Mouse (Mus musculus): Measurements from ENCODE around the gene Wwox.

Gene Wwox

DNA sequence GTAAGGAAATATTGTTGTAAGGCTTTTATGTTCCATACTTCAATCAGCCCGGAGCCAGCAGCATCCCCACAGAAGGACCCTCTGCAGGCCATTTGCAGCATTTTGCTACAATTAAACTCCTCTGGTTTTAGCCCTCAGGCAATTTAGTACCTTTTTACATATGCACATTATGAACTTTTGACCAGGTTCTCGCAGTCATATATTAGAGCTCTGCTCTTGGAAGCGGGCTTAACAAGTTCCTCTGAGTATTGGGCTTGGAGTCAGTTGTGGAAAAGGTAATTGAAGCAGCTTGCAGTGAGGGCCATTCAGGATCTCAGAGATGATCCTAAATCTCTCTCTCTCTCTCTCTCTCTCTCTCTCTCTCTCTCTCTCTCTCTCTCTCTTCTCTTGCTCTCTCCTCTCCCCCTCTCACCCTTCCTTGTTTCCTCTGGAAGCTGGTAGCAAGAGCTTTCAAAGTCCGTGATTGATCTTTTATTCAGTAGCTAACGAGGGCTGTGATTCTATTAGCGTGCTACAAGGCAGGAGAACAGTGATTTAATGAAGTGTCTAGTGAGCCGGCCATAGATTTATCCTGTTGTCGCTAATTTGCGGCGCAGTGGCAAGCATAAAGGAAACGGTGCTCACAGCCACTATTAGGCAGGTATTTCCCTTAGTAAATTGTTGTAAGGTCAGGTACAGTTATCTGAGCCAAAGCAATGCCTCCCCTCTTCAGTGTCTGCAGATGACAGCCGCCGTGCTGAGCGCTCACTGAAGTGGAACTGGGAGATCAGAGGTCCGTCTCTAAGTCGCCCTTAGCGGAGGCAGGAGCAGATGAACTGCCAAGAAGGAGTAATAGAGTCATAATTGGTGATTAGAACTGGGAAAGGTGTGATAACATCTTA lies 292.0 kb downstream of the Wwox start:
- peak; percentile 55 for DNase-seq (ENCODE audit: low spot score)

GRCm38 (mm10) chr8:114743185-114743915 lies 303.9 kb downstream of the Wwox start:
- DNase-seq (ENCODE audit: low spot score) = peak; percentile 68

- DNase-seq (ENCODE audit: low spot score) = no peak
Measured at GRCm38 (mm10) chr8:114746373-114746772, 306.9 kb downstream of the Wwox start.

DNA sequence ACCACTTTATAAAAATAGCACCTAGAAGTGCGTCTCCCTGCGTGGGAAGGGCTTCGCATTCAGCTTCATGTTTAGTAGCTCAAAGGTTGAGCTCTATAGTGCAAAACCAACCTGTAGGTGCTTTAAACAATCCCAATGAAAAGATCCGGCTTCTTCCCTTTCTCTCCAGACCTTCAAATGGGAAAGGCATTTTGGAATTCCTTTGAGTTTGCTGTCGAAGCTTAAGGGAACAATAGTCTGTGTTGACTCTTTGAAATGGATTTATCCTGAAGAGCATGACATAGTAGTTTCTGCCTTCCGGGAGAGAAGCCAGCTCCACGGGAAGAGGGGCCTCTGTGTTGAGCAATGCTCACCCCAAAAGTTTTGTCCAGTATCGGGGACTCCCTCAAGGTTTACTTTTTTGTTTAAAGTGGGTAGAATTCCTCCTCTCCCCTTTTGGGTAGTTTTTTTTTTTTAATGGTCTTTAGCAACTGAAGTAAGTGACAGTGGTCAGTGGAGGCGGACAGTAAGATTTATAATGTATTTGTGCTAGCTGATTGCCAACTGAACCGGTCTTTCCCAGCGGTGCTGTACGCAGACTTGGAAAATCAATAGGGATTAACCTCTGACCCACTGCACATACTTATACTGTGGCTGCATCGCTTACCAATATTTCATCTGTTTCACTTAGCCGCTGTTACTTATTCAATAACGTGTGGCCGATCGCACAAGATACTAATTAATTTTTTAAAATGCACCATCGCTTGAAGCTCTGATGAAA lies 312.1 kb downstream of the Wwox start:
- peak; percentile 59 for DNase-seq (ENCODE audit: low spot score)

DNA sequence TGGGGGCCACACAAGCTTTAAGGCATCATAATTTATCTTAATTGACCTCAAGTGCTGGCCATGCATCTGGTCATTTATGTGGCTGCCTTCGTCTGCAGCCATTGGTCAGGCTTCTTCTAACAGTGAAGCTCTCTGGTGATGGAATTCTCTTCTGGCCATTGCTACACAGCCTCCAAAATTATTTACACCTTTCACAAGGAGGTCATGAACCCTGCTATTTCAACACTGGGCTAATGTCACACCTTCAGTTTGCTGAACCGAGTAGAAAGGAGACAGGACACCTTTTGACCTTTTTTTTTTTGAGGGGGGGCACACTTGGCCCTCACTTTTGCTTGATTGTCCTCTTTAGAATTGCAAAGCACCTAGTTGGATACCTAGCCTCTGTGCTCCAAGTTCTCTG lies 320.2 kb downstream of the Wwox start:
- DNase-seq (ENCODE audit: low spot score) = no peak

- no peak for DNase-seq (ENCODE audit: low spot score)
Measured at GRCm38 (mm10) chr8:114768536-114768935, 329.1 kb downstream of the Wwox start.

GRCm38 (mm10) chr8:114770856-114771776 lies 331.7 kb downstream of the Wwox start:
- peak; percentile 92 for DNase-seq (ENCODE audit: low spot score)

GRCm38 (mm10) chr8:114772276-114772849 lies 332.9 kb downstream of the Wwox start:
- DNase-seq (ENCODE audit: low spot score) = peak; percentile 47

DNA sequence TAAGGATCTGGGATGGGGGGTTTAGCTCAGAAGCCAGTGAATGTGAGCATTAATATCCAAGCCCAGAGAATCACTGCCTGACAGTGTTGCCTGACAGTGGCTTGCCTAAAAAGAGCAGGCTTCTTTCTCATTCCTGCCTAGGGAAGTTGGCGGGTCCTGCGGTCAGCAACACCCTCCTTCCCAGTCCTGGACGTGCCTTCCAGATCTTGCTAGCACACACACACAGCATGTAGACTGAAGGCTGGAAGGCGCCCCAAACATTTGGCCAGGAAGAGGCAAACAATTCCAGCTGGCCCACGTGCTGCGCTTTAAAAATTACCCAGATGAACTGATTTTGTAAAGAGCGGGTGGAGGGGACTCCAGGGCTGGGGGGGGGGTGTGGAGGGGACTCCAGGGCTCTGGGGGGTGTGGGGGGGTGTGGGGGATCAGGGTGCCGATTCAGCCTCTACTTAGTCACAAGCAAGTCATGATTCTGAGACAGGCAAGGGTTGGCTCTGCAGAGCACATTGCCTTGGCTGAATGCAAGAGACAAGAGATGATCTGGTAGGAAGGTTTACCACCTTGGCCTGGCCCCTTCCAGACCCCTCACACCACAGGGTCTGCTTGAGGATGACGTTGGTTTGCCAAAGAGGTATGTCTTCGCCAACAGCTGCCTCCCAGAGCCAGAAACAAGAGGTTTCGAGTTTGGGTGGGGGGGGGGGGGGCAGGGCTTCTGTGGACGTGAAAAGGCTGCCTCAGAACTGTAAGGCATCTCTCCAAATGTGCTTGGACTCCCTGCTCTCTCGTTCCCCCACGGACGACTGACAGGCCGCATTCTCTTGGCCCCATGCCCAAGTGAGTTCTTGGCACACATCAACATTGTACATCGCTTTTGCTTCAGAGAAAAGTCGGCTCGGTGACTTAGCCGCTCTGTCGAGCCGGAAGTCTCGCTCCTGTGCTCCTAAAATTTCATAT lies 334.3 kb downstream of the Wwox start:
- DNase-seq (ENCODE audit: low spot score) = no peak

DNA sequence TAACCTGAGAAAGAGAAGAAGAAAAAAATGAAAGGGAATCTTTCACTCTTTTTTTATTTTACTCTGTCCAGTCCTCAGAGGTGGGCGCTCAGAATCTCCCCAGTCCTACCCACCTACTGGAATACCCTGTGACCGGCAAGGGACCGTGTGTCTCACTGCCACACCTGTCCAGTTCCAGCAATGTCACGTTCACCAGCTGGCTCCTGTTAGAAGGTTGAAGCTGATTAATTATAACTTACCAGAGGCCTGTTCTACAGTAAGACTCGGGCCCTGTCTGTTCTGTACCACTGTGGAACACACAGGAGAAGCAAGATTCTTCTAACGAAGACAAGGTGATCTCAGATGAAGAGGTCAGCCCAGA lies 334.9 kb downstream of the Wwox start:
- no peak for DNase-seq (ENCODE audit: low spot score)

GRCm38 (mm10) chr8:114775543-114775942 lies 336.1 kb downstream of the Wwox start:
- DNase-seq (ENCODE audit: low spot score) = no peak

GRCm38 (mm10) chr8:114776696-114777095 lies 337.2 kb downstream of the Wwox start:
- no peak for DNase-seq (ENCODE audit: low spot score)

- no peak for DNase-seq (ENCODE audit: low spot score)
Measured at GRCm38 (mm10) chr8:114777271-114777980, 338.0 kb downstream of the Wwox start.

DNA sequence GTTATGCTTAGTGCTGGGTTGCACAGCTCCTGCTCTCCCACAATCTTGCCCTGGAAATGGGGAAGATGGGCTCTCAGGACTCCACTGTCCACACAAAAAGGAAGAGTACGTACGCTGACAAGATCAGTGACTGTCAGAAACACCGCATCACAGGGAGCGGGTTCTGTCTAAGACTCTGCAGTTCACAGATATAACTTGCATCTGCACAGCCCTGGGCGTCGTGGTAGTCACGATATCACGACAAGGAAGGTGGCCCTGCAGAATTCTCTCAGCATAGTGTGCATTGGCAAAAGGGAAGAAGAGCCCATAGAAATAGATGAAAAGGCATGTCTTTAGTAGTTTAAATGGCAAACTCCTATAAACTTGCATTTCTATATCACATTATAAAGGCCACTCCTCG lies 339.5 kb downstream of the Wwox start:
- no peak for DNase-seq (ENCODE audit: low spot score)

DNA sequence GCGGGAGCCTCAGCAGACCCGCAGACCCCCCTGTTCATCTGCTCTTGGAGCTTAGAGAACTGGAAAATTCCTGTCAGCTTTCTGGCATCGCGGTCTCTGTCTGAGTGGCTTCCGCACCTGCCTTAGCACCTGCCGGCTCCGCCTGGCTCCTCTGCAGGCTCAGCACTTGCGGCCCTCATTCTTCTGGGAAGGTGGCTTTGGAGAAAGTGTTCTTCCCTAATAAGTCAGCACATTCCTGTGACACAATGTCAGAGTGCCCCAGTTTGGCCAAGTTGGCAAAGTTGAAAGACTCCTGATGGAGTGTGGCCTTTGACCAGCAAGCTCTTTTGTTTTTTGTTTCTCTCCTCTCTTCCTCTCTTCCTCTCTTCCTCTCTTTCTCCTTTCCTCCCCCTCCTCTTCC lies 343.9 kb downstream of the Wwox start:
- no peak for DNase-seq (ENCODE audit: low spot score)

GRCm38 (mm10) chr8:114785834-114786233 lies 346.4 kb downstream of the Wwox start:
- DNase-seq (ENCODE audit: low spot score) = no peak

DNA sequence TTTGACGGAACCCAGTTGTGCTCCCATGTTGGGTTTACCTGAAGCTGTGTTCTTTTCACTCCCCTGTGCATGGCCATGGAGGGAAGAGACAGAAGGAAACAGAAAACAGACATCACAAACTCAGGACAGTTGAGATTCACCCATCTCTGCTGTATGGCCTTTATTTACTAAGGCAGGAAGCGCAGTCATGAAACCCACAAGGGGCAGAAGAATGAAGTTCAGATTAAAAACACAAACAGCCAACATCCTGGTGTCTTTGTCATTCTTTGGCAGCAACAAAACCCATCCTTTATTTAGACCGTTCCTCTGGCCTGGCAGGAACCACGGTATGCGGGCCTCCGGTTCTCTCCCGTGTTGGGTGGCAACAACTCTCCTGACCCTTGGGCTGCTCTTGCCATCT lies 350.2 kb downstream of the Wwox start:
- no peak for DNase-seq (ENCODE audit: low spot score)

GRCm38 (mm10) chr8:114790754-114791153 lies 351.3 kb downstream of the Wwox start:
- DNase-seq (ENCODE audit: low spot score) = no peak

- DNase-seq (ENCODE audit: low spot score) = no peak
Measured at GRCm38 (mm10) chr8:114793682-114794081, 354.2 kb downstream of the Wwox start.

Measured in retina, embryonic 14.5 days (tissue).